Mouse (Mus musculus) ES-E14 (cell line): ENCODE results near the gene Scyl2. TPM values are rescaled to one million over a fixed set of nuclear protein-coding genes. Genes with fewer than 3 reads are reported as not detected.

Experiments used
- DNase-seq: peaks from one replicate; pipeline ENCODE4 v3.0.0-alpha.2; 2013; ENCODE audit warnings: low read depth, low spot score
- H3K27ac ChIP-seq: 2 replicates; pipeline ENCODE4 v1.5.1; 2012; ENCODE audit warnings: low read depth, mild to moderate bottlenecking, low read length, moderate library complexity, mixed read lengths; ENCODE audit not compliant: poor library complexity, insufficient read depth, severe bottlenecking
- H3K36me3 ChIP-seq: 2 replicates; pipeline ENCODE4 v1.6.1; 2012; ENCODE audit warnings: mild to moderate bottlenecking, low read length, moderate library complexity, mixed read lengths; ENCODE audit not compliant: control insufficient read depth, poor library complexity, insufficient read depth, severe bottlenecking
- H3K4me1 ChIP-seq, 2 experiments: fragments of 150-350 bp in 1 of 2; sonication (generic) in 1 of 2; 2 replicates each; pipeline ENCODE4 v1.6.1; 2012; ENCODE audit warnings: low read length in 2 of 2, mild to moderate bottlenecking in 1 of 2, mixed read lengths in 1 of 2; ENCODE audit not compliant: control insufficient read depth in 2 of 2, insufficient read depth in 2 of 2, poor library complexity in 1 of 2
- H3K4me3 ChIP-seq, 2 experiments: fragments of 150-350 bp in 1 of 2; sonication (generic) in 1 of 2; 2 replicates each; pipeline ENCODE4 v1.5.1; 2012; ENCODE audit warnings: low read length in 2 of 2, low read depth in 1 of 2, mild to moderate bottlenecking in 1 of 2, mixed read lengths in 1 of 2; ENCODE audit not compliant: insufficient read depth in 1 of 2, poor library complexity in 1 of 2, severe bottlenecking in 1 of 2
- H3K9ac ChIP-seq: 2 replicates; pipeline ENCODE4 v1.6.1; 2012; ENCODE audit warnings: low read depth, mild to moderate bottlenecking, low read length, mixed read lengths; ENCODE audit not compliant: poor library complexity, insufficient read depth, severe bottlenecking
- H3K9me3 ChIP-seq: fragments of 150-350 bp; sonication (generic); 2 replicates; pipeline ENCODE4 v1.6.1; 2012; ENCODE audit warnings: low read depth, mild to moderate bottlenecking, low read length; ENCODE audit not compliant: control insufficient read depth, insufficient read depth
- CHD2 ChIP-seq: IDR thresholded peaks from 2 replicates; pipeline ENCODE4 v1.6.1; 2014; ENCODE audit warnings: mild to moderate bottlenecking, low read depth, low read length, inconsistent platforms
- HCFC1 ChIP-seq: IDR thresholded peaks from 2 replicates; pipeline ENCODE4 v1.6.1; 2012; ENCODE audit warnings: low read length, inconsistent platforms, borderline replicate concordance; ENCODE audit not compliant: insufficient read depth
- MAFK ChIP-seq: IDR thresholded peaks from 2 replicates; pipeline ENCODE4 v1.6.1; 2014; ENCODE audit warnings: mild to moderate bottlenecking, low read depth, low read length, inconsistent platforms; ENCODE audit not compliant: insufficient read depth
- ZC3H11A ChIP-seq: IDR thresholded peaks from 2 replicates; pipeline ENCODE4 v1.6.1; 2012; ENCODE audit warnings: low read depth, mild to moderate bottlenecking, inconsistent platforms, low read length, borderline replicate concordance
- ZNF384 ChIP-seq: IDR thresholded peaks from 2 replicates; pipeline ENCODE4 v1.6.1; 2012; ENCODE audit warnings: low read depth, low read length, inconsistent platforms
- in situ Hi-C, 2 experiments: fragments of 600-800 bp; cut with MboI; formaldehyde crosslinking; loops; one replicate each; pipeline ENCODE4 v1.15.1; 2025; ENCODE audit warnings: low sequenced_read_pairs in 2 of 2, inconsistent platforms in 1 of 2; ENCODE audit not compliant: unreplicated experiment in 2 of 2
- total RNA-seq: library from RNA; depleted of rRNA; stranded (reverse); fragments of 300-350 nt; gene quantifications from 2 replicates; pipeline ENCODE4 v1.2.3, GENCODE M21; 2012; rRNA removed

The Scyl2 gene
- total RNA-seq, 1 experiment, result 17.7 TPM

- in situ Hi-C loops, result no loop called here
- no peak overlapping the region for H3K4me3 ChIP-seq
- no peaks in the 10 kb centered on the region for H3K9me3 ChIP-seq
- DNase-seq, result no peak
- H3K36me3 ChIP-seq, result no peaks in the 10 kb centered on the region
- no peaks in the 10 kb centered on the region for H3K4me1 ChIP-seq
- TF ChIP-seq MAFK (no peak), ZNF384 (no peak), CHD2 (no peak), ZC3H11A (no peak), HCFC1 (no peak)
- no peak overlapping the region for H3K9ac ChIP-seq
- no peak overlapping the region for H3K27ac ChIP-seq
Observed at GRCm38 (mm10) chr10:89589877-89590276, 96.2 kb downstream of the Scyl2 start.

Other genes starting within 250 kb of the Scyl2 start
- gene Gas2l3, start 242.3 kb downstream of the Scyl2 start, total RNA-seq, result 24.3 and 25.5 TPM in 2 replicates
- gene Nr1h4, start 152.7 kb downstream of the Scyl2 start, total RNA-seq, result 0.21 TPM in 1 of 2 replicates, not detected in the other
- not detected in 2 replicates for gene Slc17a8, start 65.0 kb downstream of the Scyl2 start, total RNA-seq
- 13.8 and 17.2 TPM in 2 replicates for gene Actr6, start 46.0 kb upstream of the Scyl2 start, total RNA-seq
- gene Uhrf1bp1l, start 58.7 kb upstream of the Scyl2 start, total RNA-seq, result 32.3 and 34.5 TPM in 2 replicates
- 2.6 and 3.9 TPM in 2 replicates for gene Anks1b, start 187.2 kb upstream of the Scyl2 start, total RNA-seq